Mouse (Mus musculus) heart, adult 2 months (tissue): Measurements from ENCODE around the gene 1700066M21Rik. TPM values are rescaled to one million over a fixed set of nuclear protein-coding genes. Genes with fewer than 3 reads are reported as not detected.

ENCODE experiments used
- DNase-seq, 2 experiments: peaks; one replicate each; pipeline ENCODE4 v3.0.0; 2021
- H3K27ac ChIP-seq: fragments of 200-600 bp; 2 replicates; pipeline ENCODE4 v1.8.1; 2022
- H3K27me3 ChIP-seq: fragments of 200-500 bp; 2 replicates; pipeline ENCODE4 v1.6.1; 2012; ENCODE audit warnings: mild to moderate bottlenecking, low read length, inconsistent platforms, mixed read lengths; ENCODE audit not compliant: control insufficient read depth, insufficient read depth
- H3K36me3 ChIP-seq: fragments of 200-500 bp; 2 replicates; pipeline ENCODE4 v1.6.1; 2012; ENCODE audit warnings: low read length, inconsistent platforms; ENCODE audit not compliant: control insufficient read depth, insufficient read depth
- H3K4me1 ChIP-seq: fragments of 200-500 bp; 2 replicates; pipeline ENCODE4 v1.6.1; 2011; ENCODE audit warnings: low read length; ENCODE audit not compliant: control insufficient read depth, insufficient read depth
- H3K4me3 ChIP-seq: fragments of 200-600 bp; 2 replicates; pipeline ENCODE4 v1.8.1; 2022
- H3K79me2 ChIP-seq: fragments of 200-500 bp; replicated peaks from 2 replicates; pipeline ENCODE4 v1.6.1; 2012; ENCODE audit warnings: mild to moderate bottlenecking, inconsistent platforms, low read length, moderate library complexity, mixed read lengths; ENCODE audit not compliant: control insufficient read depth, insufficient read depth
- H3K9ac ChIP-seq: fragments of 200-500 bp; 2 replicates; pipeline ENCODE4 v1.6.1; 2012; ENCODE audit warnings: low read depth, mild to moderate bottlenecking, control low read depth, inconsistent platforms, low read length, mixed read lengths
- CTCF ChIP-seq: fragments of 200-600 bp; IDR thresholded peaks from 2 replicates; pipeline ENCODE4 v1.8.1; 2022; ENCODE audit warnings: antibody characterized with exemption, mild to moderate bottlenecking, moderate library complexity
- EP300 ChIP-seq: fragments of 200-500 bp; IDR thresholded peaks from 2 replicates; pipeline ENCODE4 v1.6.1; 2011; ENCODE audit warnings: low read depth, low read length, control low read depth; ENCODE audit not compliant: insufficient read depth
- POLR2A ChIP-seq: fragments of 200-500 bp; IDR thresholded peaks from 2 replicates; pipeline ENCODE4 v1.6.1; 2011; ENCODE audit warnings: mild to moderate bottlenecking, low read depth, low read length, control low read depth; ENCODE audit not compliant: insufficient read depth
- WGBS: fragments of 180-500 bp; shearing (Covaris S2); methylation state at CpG from one replicate; pipeline ENCODE4 v1.1.7; 2018; 5-methylcytosine and 5-hydroxymethylcytosine counted together
- intact Hi-C: fragments of 180-260 bp; cut with DNase I; formaldehyde crosslinking; loops from one replicate; pipeline ENCODE4 v1.15.1; 2025
- polyA plus RNA-seq: library from polyadenylated mRNA; depleted of rRNA; stranded (reverse); fragments of >200 nt; gene quantifications from 2 replicates; pipeline ENCODE4 v1.2.3, GENCODE M21; 2012
- total RNA-seq, 2 experiments: library from RNA; stranded (reverse); gene quantifications; 2 replicates each; pipeline ENCODE4 v1.2.3; 2021

1700066M21Rik gene
- total and polyA plus RNA-seq, 3 experiments = 1.3 to 2.0 (median 1.9) TPM

- H3K27ac ChIP-seq = no peak overlapping the region
- H3K36me3 ChIP-seq = no peaks in the 10 kb centered on the region
- no peaks in the 10 kb centered on the region for H3K79me2 ChIP-seq
- no peak overlapping the region for H3K9ac ChIP-seq
- no peaks in the 10 kb centered on the region; the same call in 1 of the 2 replicates for H3K4me1 ChIP-seq
- TF ChIP-seq EP300 (no peak), POLR2A (no peak), CTCF (no peak)
- no peak for DNase-seq
- H3K27me3 ChIP-seq = no peaks in the 10 kb centered on the region
- intact Hi-C loops = no loop called here
- no peak overlapping the region for H3K4me3 ChIP-seq
- 78% methylated on average over 5 of the region's 5 CpGs for WGBS
Measured at GRCm38 (mm10) chr1:57335200-57335599, 42.2 kb upstream of the 1700066M21Rik start.

- TF ChIP-seq CTCF = peak; percentile 69
- no peak for TF ChIP-seq EP300
- TF ChIP-seq POLR2A = no peak
Measured at GRCm38 (mm10) chr1:57339156-57339796, 38.1 kb upstream of the 1700066M21Rik start.

GRCm38 (mm10) chr1:57341197-57341596 is 36.2 kb upstream of the 1700066M21Rik start:
- H3K27me3 ChIP-seq = no peaks in the 10 kb centered on the region
- H3K9ac ChIP-seq = no peak overlapping the region
- DNase-seq = no peak
- no peaks in the 10 kb centered on the region; the same call in 1 of the 2 replicates for H3K4me1 ChIP-seq
- no peak overlapping the region for H3K27ac ChIP-seq
- H3K79me2 ChIP-seq = no peaks in the 10 kb centered on the region
- H3K36me3 ChIP-seq = no peaks in the 10 kb centered on the region
- intact Hi-C loops = no loop called here
- H3K4me3 ChIP-seq = no peak overlapping the region
- no peak for TF ChIP-seq CTCF
- TF ChIP-seq EP300 = no peak
- TF ChIP-seq POLR2A = no peak
- 44% methylated on average over 2 of the region's 2 CpGs for WGBS

More at GRCm38 (mm10) chr1:57339156-57339796, 38.1 kb upstream of the 1700066M21Rik start:
- H3K27ac ChIP-seq = no peak overlapping the region
- intact Hi-C loops = no loop called here
- no peaks in the 10 kb centered on the region for H3K79me2 ChIP-seq
- no peaks in the 10 kb centered on the region for H3K27me3 ChIP-seq
- H3K36me3 ChIP-seq = no peaks in the 10 kb centered on the region
- H3K4me1 ChIP-seq = no peaks in the 10 kb centered on the region; the same call in 1 of the 2 replicates
- no peak for DNase-seq
- 41% methylated on average over 14 of the region's 14 CpGs for WGBS
- no peak overlapping the region for H3K4me3 ChIP-seq
- H3K9ac ChIP-seq = no peak overlapping the region

- intact Hi-C loops = no loop called here
- Histone ChIP-seq H3K4me1 (no peaks in the 10 kb centered on the region), H3K4me3 (no peak overlapping the region), H3K27ac (no peak overlapping the region), H3K79me2 (no peaks in the 10 kb centered on the region), H3K27me3 (no peaks in the 10 kb centered on the region), H3K36me3 (no peaks in the 10 kb centered on the region), H3K9ac (no peak overlapping the region)
- DNase-seq = no peak
- TF ChIP-seq POLR2A (no peak), EP300 (no peak)
Measured at GRCm38 (mm10) chr1:57347487-57347886, 29.9 kb upstream of the 1700066M21Rik start.

GRCm38 (mm10) chr1:57351941-57352340 is 25.5 kb upstream of the 1700066M21Rik start:
- Histone ChIP-seq H3K9ac (no peak overlapping the region), H3K27ac (no peak overlapping the region), H3K4me3 (no peak overlapping the region), H3K36me3 (no peaks in the 10 kb centered on the region), H3K4me1 (no peaks in the 10 kb centered on the region), H3K79me2 (no peaks in the 10 kb centered on the region), H3K27me3 (no peaks in the 10 kb centered on the region)
- TF ChIP-seq EP300 (no peak), POLR2A (no peak), CTCF (no peak)
- WGBS = 48% methylated on average over 1 of the region's 1 CpGs
- DNase-seq = no peak
- intact Hi-C loops = no loop called here

- Histone ChIP-seq H3K4me3 (no peak overlapping the region), H3K9ac (no peak overlapping the region), H3K4me1 (no peaks in the 10 kb centered on the region), H3K27ac (no peak overlapping the region), H3K79me2 (no peaks in the 10 kb centered on the region), H3K36me3 (no peaks in the 10 kb centered on the region), H3K27me3 (no peaks in the 10 kb centered on the region)
- intact Hi-C loops = no loop called here
- DNase-seq = no peak
- TF ChIP-seq CTCF (no peak), POLR2A (no peak), EP300 (no peak)
- WGBS = 91% methylated on average over 5 of the region's 5 CpGs
Measured at GRCm38 (mm10) chr1:57358546-57358945, 18.9 kb upstream of the 1700066M21Rik start.
